Mouse (Mus musculus): ENCODE results near the gene Tjp2.

DNA sequence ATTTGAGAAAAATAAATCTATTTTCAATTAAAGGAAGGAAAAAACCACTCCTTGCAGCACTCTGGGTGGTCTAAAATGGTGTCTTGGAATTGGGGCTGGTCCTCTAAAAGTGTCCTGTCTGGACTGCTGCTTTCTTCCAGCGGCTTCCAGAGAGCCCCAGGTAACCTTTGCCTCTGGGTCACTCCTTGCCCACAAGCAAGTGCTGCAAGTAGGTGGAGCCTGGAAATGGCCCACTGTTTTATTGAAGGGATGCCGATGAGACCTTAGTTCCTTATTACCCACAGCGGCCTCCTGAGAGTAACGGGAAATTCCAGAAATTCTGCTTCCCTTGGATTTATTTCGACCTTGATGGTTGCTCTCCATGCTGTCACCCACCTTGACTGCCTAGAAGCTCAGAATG, 170.6 kb downstream of the Tjp2 start:
- TF ChIP-seq POLR2A (IDR thresholded peaks at IDR 0.05; ENCODE audit: control insufficient read depth, extremely low read depth, insufficient read depth, low read length, poor library complexity) (no peak), CTCF (IDR thresholded peaks at IDR 0.05; ENCODE audit: borderline replicate concordance, control insufficient read depth, extremely low read depth, insufficient read depth, low read length, poor library complexity) (no peak)

All from thymus, adult 2 months (tissue).